Mouse (Mus musculus): Measurements from ENCODE around the gene Vmn1r113.
"Not testable (repeated sequence)": the region's sequence is repeated elsewhere in the genome, so short reads cannot be mapped to it uniquely, and the experiment has no call there.

DNA sequence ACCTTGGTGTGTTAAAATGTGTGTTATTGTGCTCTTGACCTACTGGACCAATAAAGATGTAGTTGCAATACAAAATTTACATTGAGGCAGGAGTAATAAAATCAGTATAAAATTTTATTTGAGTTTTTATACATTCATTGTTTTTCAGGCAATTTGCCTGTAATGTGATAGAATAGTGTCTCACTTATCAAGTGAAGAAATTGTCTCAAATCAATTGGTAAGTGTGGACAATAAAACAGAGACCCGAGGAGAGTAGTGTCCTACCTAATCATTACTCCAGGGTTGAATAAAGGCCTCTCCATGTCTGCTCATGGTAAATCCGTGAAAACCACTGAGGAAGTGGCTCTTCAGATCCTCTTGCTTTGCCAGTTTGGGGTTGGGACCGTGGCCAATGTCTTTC lies 16.2 kb upstream of the Vmn1r113 start, which contains the start of gene Vmn1r112:
- not testable (repeated sequence) for TF ChIP-seq CTCF (IDR thresholded peaks at IDR 0.05; ENCODE audit: control insufficient read depth, insufficient read depth, insufficient replicate concordance, low read depth, low read length); POLR2A (IDR thresholded peaks at IDR 0.05; ENCODE audit: control insufficient read depth, low read depth, low read length)

Measured in testis, adult 2 months (tissue).